Mouse (Mus musculus) intestine, embryonic 14.5 days (tissue): ENCODE measurements around the gene Vmn2r10. TPM values are rescaled to one million over a fixed set of nuclear protein-coding genes. Genes with fewer than 3 reads are reported as not detected.
"Not testable (repeated sequence)": the region's sequence is repeated elsewhere in the genome, so short reads cannot be mapped to it uniquely, and the experiment has no call there.

Source experiments
- ATAC-seq: fragments of 200-750 bp; cut with Nextera tagmentation; replicated peaks from 2 replicates; pipeline ENCODE4 v1.8.0; 2017; ENCODE audit warnings: low read depth, moderate number of reproducible peaks, moderate TSS enrichment, moderate library complexity; ENCODE audit not compliant: low FRiP score, low TSS enrichment
- DNase-seq: peaks from one replicate; pipeline ENCODE4 v3.0.0-alpha.2; 2018; ENCODE audit warnings: low spot score
- H3K27ac ChIP-seq: fragments of 300-500 bp; sonication (generic); 2 replicates; pipeline ENCODE4 v1.5.1; 2014; ENCODE audit warnings: low read depth, mild to moderate bottlenecking, control low read depth
- H3K27me3 ChIP-seq: fragments of 300-500 bp; sonication (generic); replicated peaks from 2 replicates; pipeline ENCODE4 v1.6.1; 2014; ENCODE audit warnings: low read length, control low read depth; ENCODE audit not compliant: control insufficient read depth, insufficient read depth
- H3K36me3 ChIP-seq: fragments of 300-500 bp; sonication (generic); 2 replicates; pipeline ENCODE4 v1.6.1; 2014; ENCODE audit warnings: low read length, control low read depth; ENCODE audit not compliant: control insufficient read depth, insufficient read depth
- H3K4me1 ChIP-seq: fragments of 300-500 bp; sonication (generic); replicated peaks from 2 replicates; pipeline ENCODE4 v1.6.1; 2014; ENCODE audit warnings: low read length, control low read depth, mixed read lengths; ENCODE audit not compliant: control insufficient read depth, insufficient read depth
- H3K4me2 ChIP-seq: fragments of 300-500 bp; sonication (generic); 2 replicates; pipeline ENCODE4 v1.6.1; 2014; ENCODE audit warnings: low read length
- H3K4me3 ChIP-seq: fragments of 300-500 bp; sonication (generic); 2 replicates; pipeline ENCODE4 v1.5.1; 2014; ENCODE audit warnings: low read depth, low read length, control low read depth, mixed read lengths
- H3K9ac ChIP-seq: fragments of 300-500 bp; sonication (generic); 2 replicates; pipeline ENCODE4 v1.6.1; 2014; ENCODE audit warnings: mild to moderate bottlenecking, low read length
- H3K9me3 ChIP-seq: fragments of 300-500 bp; sonication (generic); 2 replicates; pipeline ENCODE4 v1.6.1; 2016; ENCODE audit warnings: low read length, control low read depth; ENCODE audit not compliant: control insufficient read depth
- WGBS: fragments of 180-500 bp; shearing (Covaris S2); extraction: QIAGEN DNeasy Blood & Tissue Kit; methylation state at CpG from one replicate; pipeline ENCODE4 v1.1.7; 2014; 5-methylcytosine and 5-hydroxymethylcytosine counted together
- polyA plus RNA-seq: library from polyadenylated mRNA; unstranded; fragments of >200 nt; fragmentation: Nextera tagmentation; extraction: Ambion mirVana; gene quantifications from 2 replicates; pipeline ENCODE4 v1.2.1, GENCODE M21; 2014

Gene Vmn2r10
- polyA plus RNA-seq, result not detected in 2 replicates

- H3K27me3 ChIP-seq, result not testable (repeated sequence)
Observed at GRCm38 (mm10) chr5:109006427-109006826, at the start of gene Vmn2r10. TSS of gene Vmn2r10 (minus strand) at chr5:109006527.

GRCm38 (mm10) chr5:109055286-109055685 is 49.0 kb upstream of the Vmn2r10 start:
- H3K4me3 ChIP-seq, result no peak overlapping the region
- 64% methylated on average over 1 of the region's 1 CpGs for WGBS
- ATAC-seq (no peak), DNase-seq (no peak)
- no peaks in the 10 kb centered on the region for H3K4me1 ChIP-seq
- no peaks in the 10 kb centered on the region for H3K9me3 ChIP-seq
- no peaks in the 10 kb centered on the region for H3K27me3 ChIP-seq
- H3K36me3 ChIP-seq, result no peaks in the 10 kb centered on the region
- no peak overlapping the region for H3K27ac ChIP-seq
- H3K4me2 ChIP-seq, result no peak overlapping the region
- no peak overlapping the region for H3K9ac ChIP-seq

More at GRCm38 (mm10) chr5:109006427-109006826, at the start of gene Vmn2r10:
- DNase-seq, H3K9me3 ChIP-seq, H3K9ac ChIP-seq, H3K4me1 ChIP-seq, ATAC-seq, H3K27ac ChIP-seq, H3K4me3 ChIP-seq, H3K36me3 ChIP-seq, H3K4me2 ChIP-seq: not testable (repeated sequence)

GRCm38 (mm10) chr5:109032591-109032990 is 26.3 kb upstream of the Vmn2r10 start:
- Histone ChIP-seq H3K4me2 (no peak overlapping the region), H3K4me3 (no peak overlapping the region), H3K9me3 (no peaks in the 10 kb centered on the region), H3K27me3 (no peaks in the 10 kb centered on the region), H3K4me1 (no peaks in the 10 kb centered on the region), H3K9ac (no peak overlapping the region), H3K36me3 (no peaks in the 10 kb centered on the region), H3K27ac (no peak overlapping the region)
- ATAC-seq (no peak), DNase-seq (peak; percentile 50)

GRCm38 (mm10) chr5:108988924-108989323 is 17.4 kb downstream of the Vmn2r10 start:
- no peak overlapping the region for H3K27ac ChIP-seq

More at GRCm38 (mm10) chr5:108988924-108989323, 17.4 kb downstream of the Vmn2r10 start:
- WGBS, result 72% methylated on average over 3 of the region's 3 CpGs
- H3K27me3 ChIP-seq, result no peaks in the 10 kb centered on the region
- no peak overlapping the region for H3K4me3 ChIP-seq
- no peaks in the 10 kb centered on the region for H3K36me3 ChIP-seq
- H3K4me2 ChIP-seq, result no peak overlapping the region
- DNase-seq (no peak), ATAC-seq (no peak)
- peaks cover 9% of the 10 kb centered on the region; the same call in 1 of the 2 replicates for H3K9me3 ChIP-seq
- H3K4me1 ChIP-seq, result no peaks in the 10 kb centered on the region
- no peak overlapping the region for H3K9ac ChIP-seq

Other genes with a start within 250 kb of the Vmn2r10 start
- gene Rnf212, start 231.5 kb downstream of the Vmn2r10 start, polyA plus RNA-seq, result not detected in 2 replicates
- not detected in 2 replicates for gene Tmed11, start 211.2 kb downstream of the Vmn2r10 start, polyA plus RNA-seq
- gene Vmn2r8, start 197.7 kb downstream of the Vmn2r10 start, polyA plus RNA-seq, result not detected in 2 replicates
- gene Vmn2r9, start 153.9 kb downstream of the Vmn2r10 start, polyA plus RNA-seq, result not detected in 2 replicates
- not detected in 2 replicates for gene Vmn2r11, start 53.0 kb upstream of the Vmn2r10 start, polyA plus RNA-seq
- not detected in 2 replicates for gene Vmn2r12, start 91.4 kb upstream of the Vmn2r10 start, polyA plus RNA-seq
- not detected in 2 replicates for gene Vmn2r13, start 185.7 kb upstream of the Vmn2r10 start, polyA plus RNA-seq
- not detected in 2 replicates for gene Vmn2r14, start 218.2 kb upstream of the Vmn2r10 start, polyA plus RNA-seq